Mouse (Mus musculus) monocyte, adult 5-6 weeks (primary cell): ENCODE data around the gene Grk3. TPM values are rescaled to one million over a fixed set of nuclear protein-coding genes. Genes with fewer than 3 reads are reported as not detected.

ENCODE experiments used
- ATAC-seq: fragments of 153-309, 156-312 bp; replicated peaks from 2 replicates; pipeline ENCODE4 v1.8.0; 2017; ENCODE audit warnings: mild to moderate bottlenecking; ENCODE audit not compliant: low TSS enrichment, insufficient number of reproducible peaks, severe bottlenecking, poor library complexity, low FRiP score
- total RNA-seq: library from RNA; stranded (forward); fragments of 200-1000, 200-491, 200-594 nt; gene quantifications from 3 replicates; pipeline ENCODE4 v1.2.3, GENCODE M21; 2017

Grk3 gene
- total RNA-seq, 1 experiment from 2014 or later, result 339 TPM

DNA sequence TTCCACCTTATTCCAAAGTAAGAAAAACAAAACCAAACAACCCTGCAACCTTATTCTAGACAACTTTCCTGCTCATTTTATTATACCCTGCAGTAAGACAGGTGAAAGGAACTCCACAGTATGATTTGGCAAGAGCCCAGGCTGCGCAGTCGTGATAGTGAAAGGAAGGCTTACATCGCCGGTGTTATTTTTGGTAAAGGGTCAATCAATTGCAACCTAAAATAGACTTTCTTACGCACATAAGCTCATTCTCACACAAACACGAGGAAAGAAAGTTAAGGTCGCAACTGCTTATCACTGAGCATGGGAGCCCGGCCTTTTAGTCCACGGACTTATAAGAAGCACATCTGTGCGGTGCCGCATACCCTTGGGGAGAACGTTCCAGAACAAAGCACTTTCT lies 58.8 kb downstream of the Grk3 start:
- ATAC-seq, result no peak

GRCm38 (mm10) chr5:112956368-112956767 lies 59.2 kb downstream of the Grk3 start:
- ATAC-seq, result no peak

GRCm38 (mm10) chr5:112950847-112951246 lies 64.7 kb downstream of the Grk3 start:
- peak; percentile 87 for ATAC-seq

- ATAC-seq, result no peak
Observed at GRCm38 (mm10) chr5:112945925-112946324, 69.7 kb downstream of the Grk3 start.

GRCm38 (mm10) chr5:112942244-112942643 lies 73.3 kb downstream of the Grk3 start:
- ATAC-seq, result no peak

DNA sequence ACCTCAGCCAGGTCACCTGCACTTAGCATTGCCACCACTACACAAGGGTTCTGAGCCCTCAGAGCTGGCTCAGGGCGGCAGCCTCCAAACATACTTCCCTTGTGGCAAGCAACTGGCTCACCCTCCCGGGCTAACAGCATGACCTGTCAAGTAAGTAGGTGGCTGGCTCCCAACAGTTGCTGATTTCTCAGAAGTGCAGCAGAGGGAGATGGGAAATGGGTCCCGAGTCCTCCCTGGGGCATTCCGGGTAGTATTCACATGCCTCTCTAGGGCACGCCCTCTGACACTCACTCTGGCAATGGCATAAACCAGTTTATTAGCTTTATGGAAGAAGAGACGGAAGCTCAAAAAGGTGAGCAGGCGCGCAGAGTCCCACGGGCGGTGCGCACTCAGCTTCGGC lies 74.6 kb downstream of the Grk3 start:
- ATAC-seq, result no peak

- ATAC-seq, result no peak
Observed at GRCm38 (mm10) chr5:112936632-112937031, 79.0 kb downstream of the Grk3 start.

- ATAC-seq, result no peak
Observed at GRCm38 (mm10) chr5:112935436-112935835, 80.2 kb downstream of the Grk3 start.

DNA sequence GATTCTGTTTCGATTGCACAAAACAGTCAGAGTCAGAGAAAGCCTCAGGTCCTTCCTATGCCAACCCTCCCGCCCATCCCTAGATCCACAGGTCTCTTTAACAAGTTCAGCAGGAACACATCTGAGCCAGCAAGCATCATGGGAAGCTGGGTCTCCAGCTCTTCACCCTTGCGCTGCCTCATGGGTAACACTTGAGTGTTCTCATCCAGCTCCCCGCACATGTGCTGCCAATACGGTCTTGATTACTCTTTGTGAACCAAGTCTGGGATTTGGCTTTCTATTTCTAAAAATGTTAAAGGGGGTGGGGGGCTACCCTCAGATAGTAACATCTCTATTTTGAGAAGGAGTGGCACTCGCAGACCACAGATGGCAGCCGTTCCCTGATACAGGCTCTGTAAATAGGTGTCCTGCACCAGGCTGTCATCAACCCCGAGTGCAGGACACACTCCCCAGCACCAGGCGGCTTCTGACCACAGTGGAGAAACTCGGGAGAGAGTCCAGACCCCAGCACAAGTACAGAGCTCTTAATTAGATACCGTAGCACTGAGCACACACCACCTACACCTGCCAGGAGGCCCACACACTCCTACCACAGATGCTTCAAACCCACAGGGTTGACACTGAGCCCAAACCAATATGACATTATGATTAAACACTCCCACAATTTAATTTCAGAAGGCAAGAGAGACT lies 82.6 kb downstream of the Grk3 start:
- ATAC-seq, result no peak

DNA sequence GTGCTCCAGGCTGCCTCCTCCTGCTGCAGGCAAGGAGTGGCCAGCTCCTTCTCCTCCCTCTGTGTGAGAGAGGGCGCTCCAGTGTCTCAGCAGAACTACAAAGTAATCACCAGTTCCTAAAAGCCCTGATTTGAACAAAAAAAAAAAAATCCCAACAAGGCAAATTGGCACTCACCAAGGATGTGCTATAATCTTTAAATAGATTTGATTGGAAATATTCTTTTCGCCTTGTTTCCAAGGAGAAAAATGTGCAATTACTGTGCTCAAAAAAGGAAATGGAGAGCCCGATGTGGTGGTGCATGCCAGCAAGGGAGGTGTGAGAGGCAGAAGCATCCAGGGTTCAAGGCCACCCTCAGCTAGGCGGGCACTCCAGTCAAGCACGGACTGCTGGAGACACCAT lies 83.7 kb downstream of the Grk3 start:
- ATAC-seq, result no peak

DNA sequence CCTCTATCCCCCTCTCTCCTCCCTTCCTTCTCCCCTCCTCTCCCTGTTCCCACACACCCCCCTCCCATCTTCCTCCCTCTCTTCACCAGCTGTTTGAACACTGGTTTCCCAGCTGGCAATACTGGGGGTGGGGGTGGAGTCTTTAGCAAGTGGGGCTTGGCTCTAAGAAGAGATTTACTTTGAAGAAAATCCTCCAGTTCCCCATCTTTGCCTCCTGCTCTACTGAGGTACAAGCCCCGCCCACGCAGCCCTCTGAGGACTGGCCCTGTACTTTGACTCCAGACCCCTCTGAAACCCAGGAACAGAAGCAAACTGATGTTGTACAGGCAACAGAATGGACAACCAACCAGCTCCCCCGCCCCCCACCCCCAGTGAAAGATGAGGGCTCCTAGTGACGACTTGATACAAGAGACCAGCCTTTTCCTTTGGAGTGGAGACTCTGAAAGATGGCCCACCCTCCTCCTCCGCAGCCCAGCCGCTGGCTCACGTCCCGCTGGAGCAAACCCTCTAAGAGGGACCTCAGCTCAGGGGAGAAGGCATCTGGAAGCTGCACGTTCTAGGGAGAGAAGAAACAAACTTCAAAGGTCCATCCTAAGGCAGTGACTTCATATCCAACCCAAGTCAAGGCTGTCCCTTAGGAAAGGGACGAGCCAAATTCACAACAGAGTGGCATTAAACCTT lies 87.2 kb downstream of the Grk3 start:
- ATAC-seq, result no peak

DNA sequence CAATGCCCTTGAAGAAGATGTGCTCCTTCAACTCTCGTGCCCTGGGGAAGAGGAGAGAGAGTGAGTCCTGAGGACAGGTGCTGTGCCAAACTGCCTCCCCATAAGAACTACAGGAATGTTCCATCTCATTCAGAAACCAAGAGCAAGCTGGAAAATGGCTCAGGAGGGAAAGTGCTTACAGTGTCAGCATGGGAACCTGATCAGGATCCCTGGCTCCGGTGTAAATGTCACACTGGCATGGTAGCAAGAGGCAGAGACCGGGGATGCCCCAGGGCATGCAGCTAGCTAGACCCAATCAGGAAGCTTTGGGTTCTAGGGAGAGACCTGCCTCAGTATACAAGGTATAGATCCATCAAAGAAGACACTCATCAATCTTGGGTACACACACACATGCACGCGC lies 90.2 kb downstream of the Grk3 start:
- no peak for ATAC-seq

DNA sequence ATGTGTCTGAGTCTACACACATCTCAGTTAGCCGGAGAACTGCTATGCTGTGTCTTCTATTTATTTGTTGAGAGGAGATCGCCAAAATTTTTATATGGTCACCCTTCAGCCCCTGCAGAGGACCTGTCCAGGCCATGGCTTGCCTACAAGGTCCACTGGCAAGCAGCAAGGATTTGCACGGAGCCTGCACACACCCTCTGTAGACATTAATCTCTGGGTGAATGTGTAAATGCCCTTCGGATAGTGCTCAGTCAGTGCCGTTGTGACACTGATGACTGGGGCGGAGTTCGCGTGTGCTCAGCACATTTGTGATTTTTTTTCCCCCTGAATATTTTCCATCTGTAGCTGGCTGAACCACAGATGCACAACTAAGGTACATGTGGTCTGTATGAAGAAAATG lies 90.8 kb downstream of the Grk3 start:
- ATAC-seq, result no peak

- no peak for ATAC-seq
Observed at GRCm38 (mm10) chr5:112923841-112924240, 91.8 kb downstream of the Grk3 start.

DNA sequence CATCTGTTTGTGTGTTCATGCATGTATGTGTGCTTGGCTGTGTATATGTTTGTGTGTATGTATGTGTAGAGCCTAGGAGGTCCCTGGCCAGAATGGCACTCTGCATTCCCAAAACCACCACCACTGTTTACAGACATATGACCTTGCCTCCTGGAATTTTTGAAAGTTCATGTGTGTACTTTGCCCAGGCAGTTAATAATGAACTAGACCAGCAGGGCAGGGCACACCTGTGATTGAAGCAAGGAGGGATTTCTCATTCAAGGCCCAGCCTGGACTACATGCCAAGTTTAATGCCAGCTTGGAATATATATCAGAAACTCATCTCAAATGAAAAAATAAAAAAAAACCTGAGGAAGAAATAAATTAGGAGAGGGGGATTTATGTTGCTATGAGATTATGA lies 93.7 kb downstream of the Grk3 start:
- ATAC-seq, result no peak

GRCm38 (mm10) chr5:112910381-112910780 lies 105.2 kb downstream of the Grk3 start:
- no peak for ATAC-seq

- peak; percentile 41; the same call in 1 of the 2 replicates for ATAC-seq
Observed at GRCm38 (mm10) chr5:112908169-112908614, 107.4 kb downstream of the Grk3 start.

DNA sequence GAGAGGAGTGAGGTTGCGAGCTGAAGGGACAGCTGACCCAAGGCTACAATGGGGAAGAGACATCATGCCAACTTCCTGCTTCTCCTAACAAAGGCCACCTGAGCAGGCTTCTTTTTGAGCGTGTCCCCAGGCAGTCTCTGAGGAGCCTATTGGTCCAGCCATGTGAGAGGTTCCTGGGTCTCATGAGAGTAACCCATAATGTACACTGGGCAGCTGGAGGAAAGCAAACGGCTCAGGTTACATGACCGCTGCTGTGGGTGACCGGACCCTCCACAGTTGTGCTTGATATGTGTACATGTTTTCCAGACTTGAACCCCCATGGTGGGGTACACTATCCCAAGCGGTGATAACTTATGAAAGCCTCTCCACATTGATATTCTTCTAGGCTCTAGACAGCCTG lies 108.1 kb downstream of the Grk3 start:
- ATAC-seq, result 0 out of 2 replicates have a peak, but pooled peaks have one; percentile 20

- ATAC-seq, result no peak
Observed at GRCm38 (mm10) chr5:112895674-112896654, 119.6 kb downstream of the Grk3 start, which contains the start of gene Myo18b. TSS of gene Myo18b (minus strand) at chr5:112896362.
